Comparison of ENCODE assay signal across 9 mouse cellular contexts in the genomic region with DNA sequence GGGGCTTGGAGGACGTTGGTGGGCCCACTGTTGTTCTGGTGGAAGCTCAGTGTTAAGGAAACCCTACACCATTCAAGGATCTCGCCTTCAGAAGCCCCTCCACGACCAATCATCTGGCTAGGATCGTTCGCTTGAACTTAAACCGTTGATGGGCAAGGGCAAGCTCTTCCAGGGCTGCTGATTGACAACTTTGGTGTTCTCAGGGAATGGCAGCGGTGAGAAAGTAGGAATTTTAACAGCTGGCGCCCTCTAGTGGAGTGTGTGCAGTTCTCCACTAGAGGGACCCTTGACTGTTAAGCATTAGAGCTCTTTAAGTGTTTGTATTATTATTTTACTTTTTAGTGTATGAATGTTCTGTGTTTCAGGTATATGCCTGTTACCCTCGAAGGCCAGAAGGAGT. TPM values are rescaled to one million over a fixed set of nuclear protein-coding genes. Genes with fewer than 3 reads are reported as not detected.
DNase-seq lines count a peak whose midpoint lies in the region; ATAC-seq and TF ChIP-seq lines count a peak whose summit lies in the region.
"Had no signal": no experiment of that assay in that cellular context is flagged by ENCODE, and none has a peak within 500 bp of the region (broad histone marks: within the 10 kb centered on the region; RNA-seq: fewer than 3 reads in every experiment).

No protein-coding gene starts in this region.

- TF ChIP-seq EP300 in stomach, postnatal 0 days (optimal IDR thresholded peaks at IDR 0.05): no peak

- no peak for ATAC-seq in stomach, postnatal 0 days (ENCODE audit: low FRiP score, low TSS enrichment)

- 12% methylated on average over 9 of the region's 9 CpGs for WGBS in kidney, adult 2 months
- 23% methylated on average over 9 of the region's 9 CpGs for WGBS in midbrain, embryonic 10.5 days
- WGBS in stomach, postnatal 0 days: 17% methylated on average over 9 of the region's 9 CpGs

- no peaks in the 10 kb centered on the region for H3K9me3 ChIP-seq in midbrain, embryonic 10.5 days (replicated peaks)
- no peaks in the 10 kb centered on the region for H3K9me3 ChIP-seq in stomach, postnatal 0 days (ENCODE audit: control insufficient read depth, low read length)

- no peak overlapping the region for H3K27ac ChIP-seq in kidney, adult 2 months (ENCODE audit: insufficient read depth, low read depth, low read length)
- no peak overlapping the region for H3K27ac ChIP-seq in cortical plate, adult 2 months (ENCODE audit: insufficient read depth, low read length)
- H3K27ac ChIP-seq in midbrain, embryonic 10.5 days (replicated peaks): peak overlapping the region; percentile 82
- no peak overlapping the region for H3K27ac ChIP-seq in stomach, postnatal 0 days (replicated peaks)

- H3K4me3 ChIP-seq in kidney, adult 2 months (ENCODE audit: insufficient read depth, low read depth, low read length): no peak overlapping the region
- no peak overlapping the region for H3K4me3 ChIP-seq in cortical plate, adult 2 months (ENCODE audit: insufficient read depth, low read length)
- no peak overlapping the region for H3K4me3 ChIP-seq in midbrain, embryonic 10.5 days
- H3K4me3 ChIP-seq in stomach, postnatal 0 days (ENCODE audit: low read depth, low read length): no peak overlapping the region

- no peak for TF ChIP-seq POLR2A in kidney, adult 2 months (IDR thresholded peaks at IDR 0.05; ENCODE audit: low read depth, low read length)
- no peak for TF ChIP-seq POLR2A in cortical plate, adult 2 months (IDR thresholded peaks at IDR 0.05; ENCODE audit: extremely low read depth, insufficient read depth, low read length)

- H3K27me3 ChIP-seq in kidney, adult 2 months (replicated peaks; ENCODE audit: control insufficient read depth, insufficient read depth, low read length): no peaks in the 10 kb centered on the region
- no peaks in the 10 kb centered on the region for H3K27me3 ChIP-seq in midbrain, embryonic 10.5 days (ENCODE audit: low read depth, poor library complexity, severe bottlenecking)
- no peaks in the 10 kb centered on the region for H3K27me3 ChIP-seq in stomach, postnatal 0 days (ENCODE audit: control insufficient read depth, insufficient read depth, low read length)

- peak; percentile 84 for TF ChIP-seq CTCF in kidney, adult 2 months (conservative IDR thresholded peaks at IDR 0.05; ENCODE audit: insufficient read depth, insufficient read length, low read depth, low read length)
- peak; percentile 86 for TF ChIP-seq CTCF in cortical plate, adult 2 months (IDR thresholded peaks at IDR 0.05; ENCODE audit: extremely low read depth, insufficient read depth, low read length)
- TF ChIP-seq CTCF in stomach, postnatal 0 days (IDR thresholded peaks at IDR 0.05; ENCODE audit: low read depth): peak; percentile 95

- DNase-seq in kidney, adult 2 months: peak; percentile 76
- DNase-seq in kidney, adult 11 months: no peak
- DNase-seq in MEL-GATA-1-ER (ENCODE audit: extremely low read depth, low read depth): peak; percentile 39
- peak; percentile 73 to 88 for DNase-seq in heart, postnatal 10 days
- peak; percentile 48 to 67 for DNase-seq in left cerebral cortex, postnatal 10 days (ENCODE audit: extremely low spot score in 1 of 2, low spot score in 2 of 2)
- DNase-seq in midbrain, embryonic 10.5 days (ENCODE audit: low spot score): peak; percentile 69
- peak; percentile 71 for DNase-seq in stomach, postnatal 0 days (ENCODE audit: low spot score)

- H3K9ac ChIP-seq in stomach, postnatal 0 days (ENCODE audit: low read length): no peak overlapping the region

- intact Hi-C loops in heart, postnatal 10 days (cut with DNase I): loop anchor here (5.0 kb wide), 4 partner anchors 34 to 399 kb away; partner anchors contain the start of gene Dbnl
- intact Hi-C loops in left cerebral cortex, postnatal 10 days (cut with DNase I): no loop called here

- no peak overlapping the region for H3K4me2 ChIP-seq in stomach, postnatal 0 days (replicated peaks; ENCODE audit: low read depth)

- H3K36me3 ChIP-seq in kidney, adult 2 months (ENCODE audit: control insufficient read depth, insufficient read depth, low read length): no peaks in the 10 kb centered on the region
- H3K36me3 ChIP-seq in midbrain, embryonic 10.5 days: no peaks in the 10 kb centered on the region
- H3K36me3 ChIP-seq in stomach, postnatal 0 days (ENCODE audit: control insufficient read depth, insufficient read depth, low read length): no peaks in the 10 kb centered on the region

- no peaks in the 10 kb centered on the region for H3K4me1 ChIP-seq in kidney, adult 2 months (ENCODE audit: control insufficient read depth, insufficient read depth, low read length)
- no peaks in the 10 kb centered on the region for H3K4me1 ChIP-seq in cortical plate, adult 2 months (ENCODE audit: control insufficient read depth, insufficient read depth, low read length)
- H3K4me1 ChIP-seq in midbrain, embryonic 10.5 days: peaks cover 39% of the 10 kb centered on the region
- no peaks in the 10 kb centered on the region for H3K4me1 ChIP-seq in stomach, postnatal 0 days (replicated peaks; ENCODE audit: control insufficient read depth, insufficient read depth)

RNA-seq across cellular contexts. Expression of gene Pold2, which starts 8.1 kb away (rescaled TPM):
- polyA plus RNA-seq in kidney, adult 2 months (2012; rRNA removed): 50.2 and 70.7 TPM in 2 replicates
- 26.2 and 26.3 TPM in 2 replicates for polyA plus RNA-seq in cortical plate, adult 2 months (2012; rRNA removed)
- 10 to 100 TPM; 34.8 to 44.1 TPM for total RNA-seq in heart, postnatal 10 days (2021)
- total RNA-seq in left cerebral cortex, postnatal 10 days (2021): 10 to 100 TPM; 21.1 to 22.0 TPM
- polyA plus RNA-seq in midbrain, embryonic 10.5 days (2016; fragmentation: Nextera tagmentation; extraction: Ambion mirVana): 148 and 160 TPM in 2 replicates
- 49.3 and 51.1 TPM in 2 replicates for polyA plus RNA-seq in stomach, postnatal 0 days (2015; fragmentation: Nextera tagmentation; extraction: Ambion mirVana)

RNA-seq across cellular contexts. Expression of gene Myl7, which starts 12.4 kb away (rescaled TPM):
- polyA plus RNA-seq in kidney, adult 2 months (2012; rRNA removed): 5.1 and 5.3 TPM in 2 replicates
- polyA plus RNA-seq in cortical plate, adult 2 months (2012; rRNA removed): not detected in 2 replicates
- total RNA-seq in heart, postnatal 10 days (2021): 100 to 1,000 TPM; 363 to 942 TPM
- total RNA-seq in left cerebral cortex, postnatal 10 days (2021): not detected
- polyA plus RNA-seq in midbrain, embryonic 10.5 days (2016; fragmentation: Nextera tagmentation; extraction: Ambion mirVana): 2.5 and 3.7 TPM in 2 replicates
- 147 and 150 TPM in 2 replicates for polyA plus RNA-seq in stomach, postnatal 0 days (2015; fragmentation: Nextera tagmentation; extraction: Ambion mirVana)
- polyA plus RNA-seq: neural tube, embryonic 14.5 days had no signal

RNA-seq across cellular contexts. Expression of gene Aebp1, which starts 24.4 kb away (rescaled TPM):
- polyA plus RNA-seq in kidney, adult 2 months (2012; rRNA removed): 91.4 and 96.7 TPM in 2 replicates
- polyA plus RNA-seq in cortical plate, adult 2 months (2012; rRNA removed): 11.3 and 14.0 TPM in 2 replicates
- total RNA-seq in heart, postnatal 10 days (2021): 10 to 100 TPM; 35.2 to 40.1 TPM
- total RNA-seq in left cerebral cortex, postnatal 10 days (2021): 10 to 100 TPM; 14.8 to 16.0 TPM
- polyA plus RNA-seq in midbrain, embryonic 10.5 days (2016; fragmentation: Nextera tagmentation; extraction: Ambion mirVana): 8.1 and 13.5 TPM in 2 replicates
- 19.6 and 21.9 TPM in 2 replicates for polyA plus RNA-seq in stomach, postnatal 0 days (2015; fragmentation: Nextera tagmentation; extraction: Ambion mirVana)

RNA-seq across cellular contexts. Expression of gene Polm, which starts 48.4 kb away (rescaled TPM):
- 14.7 and 19.5 TPM in 2 replicates for polyA plus RNA-seq in kidney, adult 2 months (2012; rRNA removed)
- polyA plus RNA-seq in cortical plate, adult 2 months (2012; rRNA removed): 10.6 and 11.0 TPM in 2 replicates
- 1 to 10 TPM; 5.0 to 6.7 TPM for total RNA-seq in heart, postnatal 10 days (2021)
- total RNA-seq in left cerebral cortex, postnatal 10 days (2021): 1 to 10 TPM; 8.5 to 8.7 TPM
- polyA plus RNA-seq in midbrain, embryonic 10.5 days (2016; fragmentation: Nextera tagmentation; extraction: Ambion mirVana): 9.8 and 10.8 TPM in 2 replicates
- 5.7 and 6.3 TPM in 2 replicates for polyA plus RNA-seq in stomach, postnatal 0 days (2015; fragmentation: Nextera tagmentation; extraction: Ambion mirVana)

Comparison
In these comparisons a context has a peak if more than half of its experiments do, and no peak if none do; other contexts are left out.
1. RNA of gene Myl7, which starts 12.4 kb away (polyA plus RNA-seq): 147 to 150 TPM in stomach, postnatal 0 days; 5.1 to 5.3 TPM in kidney, adult 2 months, 2.5 to 3.7 TPM in midbrain, embryonic 10.5 days and not detected in cortical plate, adult 2 months; every median in the first group is over 10 times any median in the second.
2. Peak in every context shown above with its lines, with median percentiles within 50 percentile points of each other: CTCF ChIP-seq.